Mouse (Mus musculus): Measurements from ENCODE around the gene Pds5b.
"Not testable (repeated sequence)": the region's sequence is repeated elsewhere in the genome, so short reads cannot be mapped to it uniquely, and the experiment has no call there.

Pds5b gene

DNA sequence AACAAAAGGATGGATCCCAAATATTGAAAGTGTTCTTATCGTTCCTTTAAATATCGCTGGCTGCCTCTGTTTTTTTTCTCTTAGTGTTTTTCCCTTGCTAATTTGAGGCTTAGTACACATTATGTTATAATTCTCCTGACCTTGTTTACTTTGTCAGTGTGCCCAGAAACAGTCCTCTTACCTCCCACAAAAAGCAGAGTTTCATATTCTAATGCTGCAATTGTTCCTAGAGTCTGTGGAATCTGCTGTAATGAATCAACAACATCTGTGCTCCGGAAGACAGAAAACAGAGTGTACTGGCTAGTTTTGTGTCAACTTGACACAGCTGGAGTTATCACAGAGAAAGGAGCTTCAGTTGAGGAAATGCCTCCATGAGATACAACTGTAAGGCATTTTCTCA is 149.8 kb downstream of the Pds5b start:
- no peak for DNase-seq (ENCODE audit: low spot score)

DNA sequence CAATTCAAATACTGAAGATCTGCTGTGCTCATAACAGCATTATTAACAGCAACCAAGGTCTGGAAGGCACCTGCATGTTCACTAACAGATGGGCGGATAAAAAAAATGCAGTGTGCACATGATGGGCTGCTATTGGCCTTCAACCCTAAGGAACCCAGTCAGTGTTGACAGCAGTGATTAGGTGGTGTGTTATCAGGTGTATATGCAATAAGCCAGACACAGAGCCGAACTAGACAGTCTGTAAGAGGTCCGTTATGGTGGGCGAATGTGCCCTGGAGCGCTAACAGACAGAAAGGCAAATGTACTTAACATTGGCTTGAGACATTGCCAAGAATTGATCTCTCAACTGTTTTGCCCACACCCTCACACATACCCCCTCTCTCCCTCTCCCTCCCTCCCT is 156.0 kb downstream of the Pds5b start:
- DNase-seq (ENCODE audit: low spot score) = no peak

- DNase-seq (ENCODE audit: low spot score) = no peak
Measured at GRCm38 (mm10) chr5:150830718-150831117, 157.2 kb downstream of the Pds5b start.

DNA sequence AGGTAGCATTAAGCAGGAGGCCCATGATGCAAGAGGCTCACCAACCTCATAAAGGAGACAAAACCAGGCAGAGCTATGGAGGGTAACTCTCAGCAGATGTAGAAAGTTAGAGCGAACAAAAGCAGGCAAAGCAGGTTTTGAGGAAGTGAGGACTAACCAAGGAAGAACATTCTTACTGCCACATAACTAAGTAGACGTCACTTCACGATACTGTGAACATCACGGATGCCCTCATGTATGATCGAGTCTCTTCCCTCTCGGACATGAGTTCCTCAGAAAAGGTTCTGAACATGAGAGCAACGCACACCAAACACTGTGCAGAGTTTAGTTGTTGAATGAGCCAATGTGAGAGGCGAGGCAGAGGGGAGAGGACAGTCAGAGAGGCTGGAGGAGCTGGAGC is 163.2 kb downstream of the Pds5b start:
- no peak for DNase-seq (ENCODE audit: low spot score)

DNA sequence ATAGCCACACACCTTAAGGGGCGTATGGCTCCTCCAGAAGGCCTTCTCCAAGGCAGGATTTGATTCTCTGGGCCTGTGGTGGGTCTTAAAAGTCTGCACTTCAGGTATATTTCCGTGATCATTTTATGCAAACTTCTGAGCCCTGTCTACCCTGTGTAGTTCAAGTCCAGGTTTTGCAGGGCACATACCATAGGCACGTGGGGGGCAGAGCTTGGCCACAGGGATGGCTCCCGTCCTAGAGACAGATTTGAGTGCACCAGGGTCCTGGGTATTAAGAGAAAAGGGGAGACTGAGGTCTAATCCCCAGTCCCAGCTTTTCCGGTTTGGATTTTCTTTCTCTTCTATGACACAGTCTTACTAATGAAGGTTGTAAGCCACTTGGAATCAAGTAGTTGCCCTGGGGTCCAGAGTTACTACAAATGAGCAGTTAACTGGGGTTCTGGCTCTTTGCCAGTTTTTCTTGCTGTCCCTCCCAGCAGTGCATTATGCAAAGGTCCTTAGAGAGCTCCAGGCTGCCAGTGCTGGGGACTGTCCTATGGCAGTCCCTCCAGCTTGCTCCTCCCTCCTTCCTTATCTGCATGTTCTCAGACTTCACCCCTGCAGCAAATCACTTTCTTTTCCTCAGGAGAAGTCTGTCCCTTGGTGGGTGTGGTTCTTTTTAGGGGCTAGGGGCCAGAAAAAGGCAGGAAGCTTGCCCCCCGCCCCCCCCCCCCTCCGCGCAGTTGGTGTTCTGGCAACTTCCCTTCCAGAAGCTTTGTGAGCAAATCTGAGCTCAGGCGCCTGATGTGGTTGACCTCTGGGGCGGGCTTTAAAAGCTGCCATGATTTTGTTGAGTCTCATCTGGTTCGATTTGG is 166.4 kb downstream of the Pds5b start:
- DNase-seq (ENCODE audit: low spot score) = peak; percentile 12

GRCm38 (mm10) chr5:150840596-150840995 is 167.1 kb downstream of the Pds5b start:
- peak; percentile 4 for DNase-seq (ENCODE audit: low spot score)

DNA sequence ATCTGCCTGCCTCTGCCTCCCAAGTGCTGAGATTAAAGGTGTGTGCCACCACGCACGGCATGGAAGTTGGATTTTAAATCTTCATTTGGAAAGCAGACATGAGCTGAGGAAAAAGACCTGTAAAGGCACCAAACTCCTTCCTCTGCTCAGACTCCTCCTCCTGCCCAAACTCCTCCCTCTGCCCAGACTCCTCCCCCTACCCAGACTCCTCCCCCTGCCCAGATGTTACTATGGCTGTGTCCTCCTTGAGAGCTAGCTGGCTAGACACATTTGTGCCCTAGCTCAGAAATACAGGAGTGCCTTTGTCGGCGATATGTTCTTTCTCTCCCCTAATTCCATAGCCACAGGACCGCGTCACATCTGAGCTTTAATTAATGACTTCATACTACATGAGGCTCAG is 172.4 kb downstream of the Pds5b start:
- DNase-seq (ENCODE audit: low spot score) = no peak

DNA sequence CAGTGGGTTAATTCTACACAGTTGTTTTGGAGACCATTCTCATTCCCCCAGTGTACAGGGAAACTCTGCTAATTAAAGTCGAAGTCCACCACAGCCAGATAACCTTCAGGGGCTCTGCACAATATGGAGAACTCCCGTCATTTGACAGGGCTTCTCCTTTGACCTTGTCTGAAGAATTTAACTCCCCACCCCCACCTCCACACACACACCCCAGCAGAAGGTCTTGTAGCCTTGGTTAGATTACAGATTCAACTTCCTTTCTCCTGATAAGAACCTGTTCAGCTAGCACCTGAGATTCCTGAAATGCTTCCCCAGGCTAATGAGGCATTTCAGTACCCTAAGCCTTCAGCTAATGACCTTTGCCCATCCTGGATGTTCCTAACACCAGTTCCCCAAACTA is 177.3 kb downstream of the Pds5b start:
- DNase-seq (ENCODE audit: low spot score) = no peak

- DNase-seq (ENCODE audit: low spot score) = not testable (repeated sequence)
Measured at GRCm38 (mm10) chr5:150852097-150852496, 178.6 kb downstream of the Pds5b start.

DNA sequence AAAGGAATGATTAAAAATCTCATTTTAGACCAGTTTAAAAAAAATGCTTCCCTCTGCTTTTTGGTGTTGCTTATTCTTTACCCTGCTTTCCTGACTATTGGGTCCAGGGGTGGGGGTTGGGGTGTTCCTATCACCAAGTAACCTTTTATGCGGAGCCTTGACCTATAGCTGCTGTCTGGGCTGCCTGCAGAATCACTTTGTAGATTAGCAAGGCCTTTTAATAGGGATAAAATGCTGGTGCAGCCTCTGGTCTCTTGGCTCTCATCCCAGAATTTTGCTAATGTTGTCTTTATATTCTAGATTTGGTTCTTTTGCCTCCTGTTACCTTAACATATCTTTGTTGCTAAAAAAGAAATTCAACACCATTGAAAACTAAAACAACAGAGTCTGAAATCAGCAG is 181.0 kb downstream of the Pds5b start:
- no peak for DNase-seq (ENCODE audit: low spot score)

- no peak for DNase-seq (ENCODE audit: low spot score)
Measured at GRCm38 (mm10) chr5:150859642-150860194, 186.2 kb downstream of the Pds5b start.
